Mouse (Mus musculus) right cerebral cortex, postnatal 25 days (tissue): ENCODE measurements around the gene Ust.
A peak's percentile ranks its signal among the peaks of the same experiment; 100 is the strongest.

ENCODE experiments used
- DNase-seq: peaks from one replicate; pipeline ENCODE4 v3.0.0; 2022

Gene Ust

DNA sequence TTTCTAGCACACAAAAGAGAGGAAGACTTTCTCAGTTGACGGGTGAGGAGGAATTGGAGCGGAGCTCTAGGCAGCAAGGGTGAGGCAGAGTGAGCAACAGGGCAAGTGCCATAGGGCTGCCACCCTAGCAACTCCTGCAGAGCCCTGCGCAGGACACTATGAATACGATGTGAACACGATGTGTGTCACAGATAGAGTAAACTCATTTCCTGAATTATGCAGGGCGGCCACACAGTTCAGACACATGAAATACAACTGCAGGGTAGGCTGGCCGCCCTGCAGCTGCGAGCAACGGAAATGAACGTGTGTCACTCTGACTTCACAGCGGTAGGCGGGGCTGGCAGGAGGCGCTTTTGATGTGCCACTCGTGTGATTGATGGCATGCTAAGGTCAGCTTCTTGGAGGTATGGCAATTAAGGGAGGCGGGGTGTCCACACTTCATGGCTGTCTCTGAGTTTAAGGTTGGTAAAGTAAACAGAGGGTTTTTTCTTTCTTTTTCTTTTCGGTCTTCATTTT lies 304.7 kb downstream of the Ust start:
- DNase-seq, result no peak

GRCm38 (mm10) chr10:8213266-8213905 lies 305.2 kb downstream of the Ust start:
- DNase-seq, result no peak

- DNase-seq, result no peak
Measured at GRCm38 (mm10) chr10:8212611-8213226, 305.9 kb downstream of the Ust start.

DNA sequence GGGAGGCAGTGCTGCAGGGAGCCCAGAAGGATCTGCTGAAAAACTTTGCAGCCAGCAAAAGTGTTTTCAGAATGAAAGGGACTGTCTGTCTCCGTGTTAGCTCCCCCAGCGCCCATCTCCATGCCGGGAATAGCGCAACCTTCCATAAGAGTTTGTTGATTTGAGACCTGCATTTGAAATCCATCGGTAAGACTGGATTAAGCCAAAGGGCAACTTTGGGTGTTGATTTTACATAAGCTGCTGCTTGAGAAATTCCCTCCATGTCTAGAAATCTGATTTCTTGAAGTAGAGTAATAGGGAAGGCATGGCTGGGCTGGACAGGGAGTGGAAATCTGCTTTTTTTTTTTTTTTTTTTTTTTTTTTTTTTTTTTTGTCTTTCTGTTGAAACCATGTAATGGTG lies 306.9 kb downstream of the Ust start:
- no peak for DNase-seq

- no peak for DNase-seq
Measured at GRCm38 (mm10) chr10:8210366-8210765, 308.3 kb downstream of the Ust start.

DNA sequence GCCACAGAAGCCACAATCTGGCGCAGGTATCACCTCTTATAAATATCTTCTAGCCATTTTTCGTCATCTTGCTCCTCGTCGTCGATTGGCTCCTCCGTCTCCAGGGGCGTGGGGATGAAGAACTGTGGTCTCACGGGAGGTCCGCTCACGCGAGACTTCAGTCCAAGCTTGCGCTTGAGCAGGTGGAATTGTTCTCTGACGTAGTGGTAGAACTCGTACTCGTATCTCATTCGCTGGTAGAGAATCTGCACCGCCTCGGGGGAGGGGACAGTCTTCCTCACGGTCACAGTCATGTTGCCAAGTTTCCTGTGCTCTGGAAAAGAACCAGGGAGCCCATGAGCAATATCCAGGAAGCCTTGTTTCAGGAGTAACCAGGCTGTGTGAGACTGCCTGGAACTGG lies 311.3 kb downstream of the Ust start:
- DNase-seq, result no peak

DNA sequence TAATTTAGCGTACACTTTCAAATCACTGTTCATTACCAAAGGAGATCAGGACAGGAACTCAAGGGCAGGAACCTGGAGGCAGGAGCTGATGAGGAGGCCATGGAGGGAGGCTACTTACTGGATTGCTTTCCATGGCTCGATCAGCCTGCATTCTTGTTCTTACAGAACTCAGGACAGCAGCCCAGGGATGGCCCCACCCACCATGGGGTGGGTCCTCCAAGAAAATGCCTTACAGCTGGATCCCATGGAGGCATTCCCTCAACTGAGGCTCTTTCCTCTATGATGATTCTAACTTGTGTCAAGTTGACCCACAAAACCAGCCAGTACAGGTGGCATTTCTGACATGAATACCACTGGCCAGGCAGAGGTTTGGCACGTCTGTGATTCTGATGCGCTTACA lies 314.9 kb downstream of the Ust start:
- no peak for DNase-seq

GRCm38 (mm10) chr10:8199816-8200215 lies 318.8 kb downstream of the Ust start:
- DNase-seq, result no peak

GRCm38 (mm10) chr10:8199026-8199756 lies 319.4 kb downstream of the Ust start:
- DNase-seq, result no peak

DNA sequence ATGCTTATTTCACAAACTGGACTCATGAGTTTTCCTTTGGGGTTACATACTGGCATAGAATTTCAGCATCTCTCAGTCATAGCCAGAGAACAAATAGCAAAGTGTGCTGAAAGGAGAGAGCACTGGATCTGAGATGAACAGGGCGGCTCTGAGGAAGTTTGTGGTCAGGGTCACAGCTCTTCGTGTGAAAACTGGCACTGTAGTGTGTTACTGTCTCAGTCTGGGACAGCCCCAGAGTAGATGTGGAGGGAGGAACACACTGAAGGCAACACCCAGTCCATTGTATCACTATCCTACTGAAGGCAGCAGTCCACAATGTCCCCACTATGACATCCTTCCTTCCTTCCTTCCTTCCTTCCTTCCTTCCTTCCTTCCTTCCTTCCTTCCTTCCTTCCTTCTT lies 321.0 kb downstream of the Ust start:
- DNase-seq, result no peak

GRCm38 (mm10) chr10:8196300-8196699 lies 322.3 kb downstream of the Ust start:
- peak; percentile 63 for DNase-seq

DNA sequence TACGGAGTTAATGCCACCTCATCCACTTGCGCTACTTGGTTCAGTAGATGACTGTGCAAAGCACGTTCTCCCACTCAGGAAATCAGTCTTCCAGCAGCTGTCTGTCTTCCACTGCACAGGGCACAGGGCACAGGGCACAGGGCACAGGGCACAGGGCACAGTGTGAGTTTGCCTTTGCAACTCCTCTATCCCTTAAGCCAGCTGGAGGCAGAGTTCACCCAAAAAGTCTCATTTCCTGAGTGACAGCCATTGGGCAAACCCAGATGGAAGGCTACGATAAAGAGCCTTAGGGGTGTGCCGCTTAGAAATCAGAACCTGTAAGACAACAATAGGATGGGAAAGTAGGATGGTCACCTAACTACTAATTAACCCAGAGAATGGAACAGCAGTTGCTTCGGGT lies 322.9 kb downstream of the Ust start:
- no peak for DNase-seq

DNA sequence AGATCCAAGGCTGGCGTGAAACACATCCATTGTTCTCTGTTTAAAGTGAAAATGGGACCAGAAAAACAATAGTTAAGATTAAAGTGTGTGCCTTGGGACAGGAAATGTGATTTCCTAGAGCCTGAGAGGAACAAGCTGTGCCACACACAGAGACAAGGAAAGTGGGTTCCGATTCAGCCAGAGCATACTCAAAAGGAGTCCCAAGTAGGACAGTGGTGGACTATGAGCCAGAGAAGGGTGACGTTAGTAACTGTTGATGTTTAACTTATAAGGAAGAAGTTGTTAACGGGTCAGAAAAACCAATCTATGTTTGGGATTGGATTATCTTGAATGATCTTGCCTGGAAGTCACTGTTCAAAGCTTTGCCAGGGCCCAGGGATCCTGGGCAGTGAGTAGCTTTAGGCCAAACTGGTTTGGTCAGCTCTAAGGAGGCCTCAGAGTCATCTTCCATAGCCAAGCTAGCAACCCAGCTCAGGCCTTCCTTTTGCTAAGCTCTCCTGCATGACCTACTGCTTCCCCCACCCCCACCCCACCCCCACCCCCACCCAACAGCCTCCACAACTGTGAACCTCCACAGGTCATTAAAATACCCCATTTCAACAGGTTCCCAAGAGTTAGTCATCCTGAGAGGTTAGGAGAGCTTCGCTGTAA lies 329.2 kb downstream of the Ust start:
- no peak for DNase-seq

DNA sequence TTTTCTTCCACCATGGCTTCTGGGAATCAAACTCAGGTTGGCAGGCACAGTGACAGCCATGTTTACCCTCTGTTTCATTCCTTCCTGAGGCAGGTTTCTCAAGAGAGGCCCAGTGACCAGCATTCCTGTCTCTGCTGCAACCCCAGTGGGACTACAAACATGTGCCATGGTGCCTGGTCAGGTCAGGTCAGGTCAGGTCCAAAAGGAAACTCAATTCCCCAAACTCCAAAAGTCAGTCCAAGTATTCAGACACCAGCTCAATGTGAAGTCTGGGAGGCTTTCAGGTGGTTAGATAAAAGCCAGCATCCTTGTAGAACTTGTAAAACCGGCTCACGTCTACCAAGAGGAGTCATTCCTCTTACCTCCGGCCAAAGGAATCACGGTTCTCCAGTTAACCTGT lies 333.0 kb downstream of the Ust start:
- DNase-seq, result no peak

- DNase-seq, result no peak
Measured at GRCm38 (mm10) chr10:8184711-8185110, 333.9 kb downstream of the Ust start.

- no peak for DNase-seq
Measured at GRCm38 (mm10) chr10:8183171-8183570, 335.5 kb downstream of the Ust start.

- DNase-seq, result no peak
Measured at GRCm38 (mm10) chr10:8181596-8182185, 336.9 kb downstream of the Ust start.

DNA sequence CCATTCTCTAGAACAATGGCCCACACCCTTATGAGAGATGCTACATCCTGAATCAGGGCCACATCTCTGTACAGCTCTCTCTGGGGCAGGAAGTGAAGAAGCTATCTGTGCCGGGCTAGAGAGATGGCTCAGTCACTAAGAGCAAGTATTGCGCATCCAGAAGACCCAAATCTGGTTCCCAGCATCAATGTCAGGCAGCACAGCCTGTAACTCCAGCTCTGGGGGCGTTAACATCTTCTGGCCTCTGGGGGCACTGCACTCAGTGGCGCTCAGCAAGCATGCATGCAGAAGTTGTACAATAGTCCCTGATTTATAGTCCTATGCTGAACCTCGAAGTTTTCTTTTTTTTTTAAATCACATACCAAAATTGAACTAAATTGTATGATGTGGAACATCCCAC lies 341.0 kb downstream of the Ust start:
- DNase-seq, result no peak

- peak; percentile 29 for DNase-seq
Measured at GRCm38 (mm10) chr10:8176351-8177053, 342.1 kb downstream of the Ust start.

DNA sequence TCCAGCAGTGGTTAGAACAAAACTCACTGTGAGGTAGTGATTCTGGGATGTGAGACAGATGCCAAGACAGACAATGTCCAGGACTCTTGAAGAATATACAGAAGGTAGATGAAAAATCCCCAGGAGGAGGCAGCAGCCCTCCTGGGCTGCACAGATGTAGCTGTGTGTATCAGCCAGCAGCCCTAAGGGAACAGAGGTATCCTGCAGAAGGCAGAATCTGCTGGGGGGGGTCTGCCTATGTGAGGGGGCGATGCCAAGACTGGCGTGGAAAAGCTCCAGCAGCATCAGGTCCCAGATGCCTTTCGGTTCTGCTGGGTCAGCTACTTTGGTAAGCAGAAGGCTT lies 342.6 kb downstream of the Ust start:
- DNase-seq, result no peak

DNA sequence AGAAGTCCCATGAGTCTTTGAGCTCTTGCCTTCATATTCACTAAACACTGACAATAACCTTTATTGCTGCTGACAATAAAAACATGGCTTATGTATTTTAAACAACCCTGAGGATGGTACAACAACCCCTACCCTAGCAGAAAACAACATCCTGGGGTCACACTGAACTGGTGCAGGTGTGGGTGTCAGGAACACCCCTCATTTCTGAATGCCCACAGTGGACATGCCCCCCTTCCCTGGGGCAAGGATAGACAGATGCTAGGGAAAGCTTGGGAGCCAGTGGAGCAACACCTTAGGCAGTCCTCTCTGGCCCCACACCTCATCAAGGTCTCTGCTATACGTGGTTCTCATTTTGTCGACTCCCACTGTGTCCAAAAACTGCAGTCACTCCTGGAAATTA lies 343.9 kb downstream of the Ust start:
- DNase-seq, result no peak

DNA sequence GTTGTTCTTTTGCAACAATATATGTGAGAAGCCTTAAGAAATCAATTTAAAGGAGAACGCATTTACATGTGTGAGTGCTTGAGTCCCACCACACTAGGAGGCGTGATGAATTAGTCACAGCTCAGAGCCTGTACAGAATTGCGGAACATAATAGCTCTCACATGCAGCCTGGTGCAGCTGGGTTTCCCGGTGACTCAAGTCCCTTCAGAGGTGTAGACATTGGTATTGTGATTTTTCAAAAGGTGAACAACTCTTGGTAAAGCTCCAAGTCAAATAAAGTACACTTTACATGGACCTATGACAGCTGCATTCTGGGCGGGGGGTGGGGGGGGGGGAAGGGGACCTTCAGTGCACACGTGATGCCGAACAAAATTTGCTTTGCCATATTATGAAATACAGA lies 344.4 kb downstream of the Ust start:
- no peak for DNase-seq

- DNase-seq, result no peak
Measured at GRCm38 (mm10) chr10:8173032-8173431, 345.6 kb downstream of the Ust start.
